Mouse (Mus musculus) induced T-regulatory cell, adult 2 months (primary cell): ENCODE results near the gene Gm20826.
"Not testable (repeated sequence)": the region's sequence is repeated elsewhere in the genome, so short reads cannot be mapped to it uniquely, and the experiment has no call there.

Experiments
- DNase-seq: peaks from one replicate; pipeline ENCODE4 v3.0.0-alpha.2; 2012; ENCODE audit warnings: low read depth

Gene Gm20826

GRCm38 (mm10) chrY:7638389-7638788 lies at the start of gene Gm20826:
Gene Gm20826, minus strand, starts transcription at chrY:7638489.
- DNase-seq, result not testable (repeated sequence)
